Mouse (Mus musculus): Measurements from ENCODE around the gene Qpctl.

- no peak for TF ChIP-seq CTCF (conservative IDR thresholded peaks at IDR 0.05; ENCODE audit: insufficient read depth, insufficient read length, low read depth, low read length)
- TF ChIP-seq POLR2A (IDR thresholded peaks at IDR 0.05; ENCODE audit: low read depth, low read length), result no peak
Observed at GRCm38 (mm10) chr7:19165656-19166423, 16.7 kb upstream of the Qpctl start, which contains the start of gene Gipr.

Data from kidney, adult 2 months (tissue).